Mouse (Mus musculus) liver, embryonic 14.5 days (tissue): ENCODE data around the gene Gna11.

Experiments used
- CTCF ChIP-seq: IDR thresholded peaks from 2 replicates; pipeline ENCODE4 v1.5.1; 2016; ENCODE audit warnings: antibody characterized with exemption, low read depth, control low read depth
- EP300 ChIP-seq: IDR thresholded peaks from 2 replicates; pipeline ENCODE4 v1.6.1; 2016; ENCODE audit warnings: antibody characterized with exemption, low read depth

DNA sequence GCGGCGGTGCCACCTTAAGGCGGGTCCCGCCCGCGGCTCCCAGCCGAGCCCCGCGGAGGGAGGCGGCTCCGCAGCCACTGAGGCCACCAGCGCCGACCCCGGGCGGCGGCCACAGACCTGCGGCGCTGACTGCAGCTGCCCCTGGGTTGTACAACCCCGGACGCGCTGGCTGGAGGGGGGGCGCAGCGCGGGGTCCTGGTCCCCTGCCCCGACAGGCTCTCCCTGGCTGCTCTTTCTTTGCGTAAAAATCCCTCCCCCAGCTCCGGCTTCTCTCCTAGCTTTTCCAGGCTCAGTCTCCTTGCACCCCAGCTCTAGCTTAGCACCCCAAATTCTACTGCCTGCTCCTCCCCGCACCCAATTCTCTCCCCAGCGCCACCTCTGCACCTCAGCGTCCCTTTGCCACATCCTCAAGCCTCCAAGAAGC, 30.2 kb upstream of the Gna11 start:
- TF ChIP-seq CTCF, result no peak
- TF ChIP-seq EP300, result no peak
